Mouse (Mus musculus): ENCODE results near the gene Gjd3. TPM values are rescaled to one million over a fixed set of nuclear protein-coding genes. Genes with fewer than 3 reads are reported as not detected.
A peak's percentile ranks its signal among the peaks of the same experiment; 100 is the strongest.

Gene Gjd3
- polyA plus RNA-seq, 1 experiment from 2014 or later: not detected

DNA sequence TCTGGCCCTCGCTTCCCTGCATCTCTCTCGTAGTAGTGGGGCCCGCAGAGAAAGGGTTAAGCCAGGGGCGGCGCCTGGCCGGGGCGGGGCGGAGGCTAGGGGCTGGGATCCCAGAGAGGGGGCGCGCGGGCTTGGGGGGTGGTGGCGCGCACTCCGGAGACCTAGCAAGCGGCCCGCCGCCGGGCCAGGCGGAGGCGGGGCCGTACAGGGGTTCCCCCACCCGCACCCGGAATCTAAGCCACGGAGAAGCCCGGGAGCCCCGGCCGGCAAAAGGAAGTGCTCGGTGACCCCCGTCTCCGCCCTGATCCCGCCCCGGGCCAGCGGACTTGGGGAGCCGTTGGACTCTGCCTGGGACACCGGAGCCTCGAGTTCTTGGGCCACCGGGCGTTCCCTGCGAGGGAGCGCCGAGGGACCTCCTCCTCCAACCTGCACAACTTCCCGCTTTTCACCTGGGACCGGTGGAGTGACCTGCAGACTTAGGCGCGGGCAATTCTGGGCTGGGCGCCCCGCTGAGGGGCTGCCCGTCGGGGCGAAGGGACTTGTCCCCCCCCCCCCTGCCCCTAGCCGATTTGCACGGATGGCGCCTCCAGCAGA is 22.4 kb downstream of the Gjd3 start:
- Histone ChIP-seq H3K9ac (ENCODE audit: low read depth, low read length) (peak overlapping the region; percentile 53), H3K4me1 (ENCODE audit: control insufficient read depth, low read depth, low read length) (peaks cover 56% of the 10 kb centered on the region), H3K36me3 (ENCODE audit: control insufficient read depth, insufficient read depth) (no peaks in the 10 kb centered on the region), H3K4me3 (ENCODE audit: low read depth, low read length) (peak overlapping the region; percentile 67), H3K4me2 (ENCODE audit: low read depth, low read length) (peak overlapping the region; percentile 99), H3K27me3 (ENCODE audit: control insufficient read depth, insufficient read depth, low read depth, low read length) (peaks cover 56% of the 10 kb centered on the region), H3K27ac (ENCODE audit: low read length) (peak overlapping the region; percentile 78), H3K9me3 (replicated peaks; ENCODE audit: control insufficient read depth, low read length) (no peaks in the 10 kb centered on the region)
- under 1% methylated on average over 46 of the region's 53 CpGs for WGBS (ENCODE audit: insufficient replicate concordance)
- peak; percentile 51 for ATAC-seq (ENCODE audit: low read depth)

DNA sequence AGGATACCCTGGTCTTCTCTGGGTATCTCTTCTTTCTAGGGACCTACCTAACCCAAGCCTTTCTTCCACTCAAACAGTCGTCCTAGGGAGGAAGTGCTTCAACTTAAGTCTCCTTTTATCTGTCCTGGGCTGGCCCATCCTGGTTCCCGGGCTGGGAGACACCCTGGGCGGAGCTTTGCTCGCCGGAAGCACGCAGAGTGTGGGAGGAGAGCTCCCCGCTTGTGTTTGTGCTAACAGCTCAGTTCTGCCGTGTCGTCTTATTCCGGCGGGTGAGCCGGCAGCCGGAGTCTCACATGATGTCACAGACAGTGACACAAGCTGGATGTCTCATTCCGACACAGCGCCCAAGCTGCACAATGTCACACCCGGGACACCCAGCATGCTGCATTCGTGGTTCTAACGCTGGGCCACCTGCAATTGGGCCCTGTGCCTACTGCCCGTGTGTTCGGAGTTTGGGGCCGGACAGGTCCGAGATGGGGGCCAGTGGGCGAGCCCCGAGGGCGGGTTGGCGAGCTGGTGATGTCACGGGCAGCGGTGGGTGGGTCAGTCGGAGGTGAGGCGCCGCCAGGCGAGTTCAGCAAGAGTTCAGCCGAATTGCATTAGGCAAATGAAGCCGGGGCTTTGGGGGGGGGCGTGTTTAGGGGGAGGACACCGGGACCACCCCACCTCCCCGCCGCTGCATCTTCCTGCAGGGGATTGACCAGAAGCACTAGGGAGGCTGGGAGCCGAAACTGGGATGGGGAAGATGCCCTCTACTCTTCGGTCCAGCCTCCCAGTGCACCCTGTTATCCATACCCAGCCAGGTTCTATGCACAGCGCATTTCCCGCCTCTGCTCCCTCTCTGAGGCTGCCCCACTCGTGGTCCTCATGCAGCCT is 23.1 kb downstream of the Gjd3 start:
- ATAC-seq (ENCODE audit: low read depth): peak; percentile 65

DNA sequence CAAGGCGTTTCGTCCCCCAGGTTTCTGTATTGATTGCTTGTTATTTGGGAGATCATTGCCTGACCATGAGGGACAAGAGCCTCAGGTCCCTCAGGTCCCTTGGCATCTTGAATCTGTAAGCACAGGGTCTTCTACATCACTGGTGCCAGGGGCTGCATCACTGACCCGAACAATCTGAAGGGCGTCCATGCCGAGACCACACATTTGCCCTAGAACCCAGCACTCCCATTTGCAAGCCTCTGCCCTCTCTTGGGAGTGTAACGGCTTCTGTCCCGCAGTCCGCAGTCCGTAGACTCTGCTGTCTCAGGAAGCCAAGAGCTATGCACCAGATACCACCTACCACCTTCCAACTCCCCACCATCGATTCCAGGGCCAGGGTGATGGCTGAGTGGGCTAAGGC is 26.5 kb downstream of the Gjd3 start:
- H3K27ac ChIP-seq (ENCODE audit: low read length): no peak overlapping the region
- no peak overlapping the region for H3K4me2 ChIP-seq (ENCODE audit: low read depth, low read length)
- H3K9ac ChIP-seq (ENCODE audit: low read depth, low read length): no peak overlapping the region
- H3K27me3 ChIP-seq (ENCODE audit: control insufficient read depth, insufficient read depth, low read depth, low read length): peaks cover 15% of the 10 kb centered on the region
- H3K4me3 ChIP-seq (ENCODE audit: low read depth, low read length): no peak overlapping the region
- no peak for ATAC-seq (ENCODE audit: low read depth)
- no peaks in the 10 kb centered on the region for H3K36me3 ChIP-seq (ENCODE audit: control insufficient read depth, insufficient read depth)
- WGBS (ENCODE audit: insufficient replicate concordance): 62% methylated on average over 10 of the region's 10 CpGs
- no peaks in the 10 kb centered on the region for H3K9me3 ChIP-seq (replicated peaks; ENCODE audit: control insufficient read depth, low read length)
- H3K4me1 ChIP-seq (ENCODE audit: control insufficient read depth, low read depth, low read length): peaks cover 44% of the 10 kb centered on the region

More for the DNA sequence above, 23.1 kb downstream of the Gjd3 start:
- peak overlapping the region; percentile 99 for H3K4me2 ChIP-seq (ENCODE audit: low read depth, low read length)
- peak overlapping the region; percentile 78 for H3K27ac ChIP-seq (ENCODE audit: low read length)
- peak overlapping the region; percentile 67 for H3K4me3 ChIP-seq (ENCODE audit: low read depth, low read length)
- no peaks in the 10 kb centered on the region for H3K36me3 ChIP-seq (ENCODE audit: control insufficient read depth, insufficient read depth)
- H3K4me1 ChIP-seq (ENCODE audit: control insufficient read depth, low read depth, low read length): peaks cover 56% of the 10 kb centered on the region
- H3K9ac ChIP-seq (ENCODE audit: low read depth, low read length): peak overlapping the region; percentile 53
- WGBS (ENCODE audit: insufficient replicate concordance): 0% methylated on average over 43 of the region's 43 CpGs
- peaks cover 48% of the 10 kb centered on the region for H3K27me3 ChIP-seq (ENCODE audit: control insufficient read depth, insufficient read depth, low read depth, low read length)
- H3K9me3 ChIP-seq (replicated peaks; ENCODE audit: control insufficient read depth, low read length): no peaks in the 10 kb centered on the region

DNA sequence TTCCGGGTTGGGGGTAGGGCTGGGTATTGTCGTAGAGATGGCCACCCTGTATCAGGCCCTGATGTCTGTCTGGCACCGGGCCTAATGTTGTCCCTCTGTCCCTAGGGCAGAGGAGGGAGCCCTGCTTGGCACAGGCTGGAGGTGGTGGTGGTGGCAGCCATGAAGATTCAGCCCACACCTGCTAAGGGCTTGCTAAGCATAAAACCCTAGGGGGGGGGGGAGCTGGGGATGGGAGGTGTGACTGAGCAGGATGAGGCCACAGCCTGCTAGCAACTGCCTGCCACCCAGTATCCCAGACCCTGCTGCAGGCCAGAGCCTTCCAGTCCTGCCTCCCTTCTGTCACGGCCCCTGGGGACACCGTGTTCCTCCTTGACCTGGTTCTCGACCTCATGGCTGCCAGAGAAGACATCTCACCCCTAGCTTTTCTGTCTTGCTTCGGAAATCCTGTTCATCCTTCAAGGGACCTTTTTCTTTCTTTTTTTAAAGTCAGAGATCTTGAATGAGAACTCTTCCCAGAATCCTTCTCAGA is 27.0 kb downstream of the Gjd3 start:
- H3K36me3 ChIP-seq (ENCODE audit: control insufficient read depth, insufficient read depth): no peaks in the 10 kb centered on the region
- no peak overlapping the region for H3K9ac ChIP-seq (ENCODE audit: low read depth, low read length)
- WGBS (ENCODE audit: insufficient replicate concordance): 34% methylated on average over 7 of the region's 7 CpGs
- no peak overlapping the region for H3K4me2 ChIP-seq (ENCODE audit: low read depth, low read length)
- no peaks in the 10 kb centered on the region for H3K9me3 ChIP-seq (replicated peaks; ENCODE audit: control insufficient read depth, low read length)
- no peak overlapping the region for H3K4me3 ChIP-seq (ENCODE audit: low read depth, low read length)
- H3K27ac ChIP-seq (ENCODE audit: low read length): no peak overlapping the region
- ATAC-seq (ENCODE audit: low read depth): no peak
- peaks cover 47% of the 10 kb centered on the region for H3K4me1 ChIP-seq (ENCODE audit: control insufficient read depth, low read depth, low read length)
- H3K27me3 ChIP-seq (ENCODE audit: control insufficient read depth, insufficient read depth, low read depth, low read length): peaks cover 9% of the 10 kb centered on the region

DNA sequence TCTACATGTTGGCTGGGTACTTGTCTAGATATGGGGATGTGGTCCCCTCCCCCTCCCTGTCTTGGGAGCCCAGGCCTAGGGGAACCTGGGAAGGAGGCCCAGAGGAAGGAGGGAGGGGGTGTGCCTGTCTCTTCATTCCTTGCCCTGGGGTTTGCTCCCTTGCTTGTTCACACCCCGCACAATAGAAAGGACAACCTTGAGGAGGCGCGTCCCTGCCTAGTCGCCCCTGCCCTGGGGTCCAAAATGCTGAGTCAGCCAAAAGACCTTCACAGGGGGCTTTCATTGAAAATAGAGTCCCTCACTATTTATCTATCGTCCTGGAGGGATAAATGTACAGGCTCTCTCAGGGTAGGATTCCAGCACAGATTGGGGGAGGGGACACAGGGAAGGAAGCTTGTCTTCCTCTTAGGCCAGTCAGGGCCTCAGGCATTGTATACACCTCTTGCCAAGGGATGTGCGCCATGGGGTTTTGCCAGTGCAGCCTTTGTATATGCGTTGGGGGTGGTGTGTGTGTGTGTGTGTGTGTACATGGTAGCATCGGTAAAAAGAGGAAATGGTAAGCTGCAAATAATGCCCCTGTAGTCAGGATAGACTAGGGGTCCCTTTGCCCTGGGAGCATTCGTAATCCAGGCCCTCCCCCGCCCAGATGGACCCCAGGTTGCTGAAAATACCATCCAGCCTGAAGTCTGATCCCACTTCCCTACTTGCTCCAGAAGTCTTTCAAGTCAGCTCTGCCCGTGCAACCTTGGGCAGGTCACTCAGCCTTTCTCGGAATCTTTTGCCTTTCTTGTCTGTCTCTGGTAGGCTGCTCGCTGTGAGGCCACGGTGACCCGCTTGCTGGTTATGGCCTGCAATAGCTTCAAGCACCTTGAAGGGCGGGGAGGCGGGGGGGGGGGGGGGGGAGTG is 27.8 kb downstream of the Gjd3 start:
- ATAC-seq (ENCODE audit: low read depth): no peak
- Histone ChIP-seq H3K4me2 (ENCODE audit: low read depth, low read length) (no peak overlapping the region), H3K9ac (ENCODE audit: low read depth, low read length) (no peak overlapping the region), H3K4me3 (ENCODE audit: low read depth, low read length) (no peak overlapping the region), H3K4me1 (ENCODE audit: control insufficient read depth, low read depth, low read length) (peaks cover 43% of the 10 kb centered on the region), H3K36me3 (ENCODE audit: control insufficient read depth, insufficient read depth) (no peaks in the 10 kb centered on the region), H3K27me3 (ENCODE audit: control insufficient read depth, insufficient read depth, low read depth, low read length) (peaks cover 2% of the 10 kb centered on the region), H3K9me3 (replicated peaks; ENCODE audit: control insufficient read depth, low read length) (no peaks in the 10 kb centered on the region), H3K27ac (ENCODE audit: low read length) (peak overlapping the region; percentile 26)
- WGBS (ENCODE audit: insufficient replicate concordance): 33% methylated on average over 16 of the region's 17 CpGs

DNA sequence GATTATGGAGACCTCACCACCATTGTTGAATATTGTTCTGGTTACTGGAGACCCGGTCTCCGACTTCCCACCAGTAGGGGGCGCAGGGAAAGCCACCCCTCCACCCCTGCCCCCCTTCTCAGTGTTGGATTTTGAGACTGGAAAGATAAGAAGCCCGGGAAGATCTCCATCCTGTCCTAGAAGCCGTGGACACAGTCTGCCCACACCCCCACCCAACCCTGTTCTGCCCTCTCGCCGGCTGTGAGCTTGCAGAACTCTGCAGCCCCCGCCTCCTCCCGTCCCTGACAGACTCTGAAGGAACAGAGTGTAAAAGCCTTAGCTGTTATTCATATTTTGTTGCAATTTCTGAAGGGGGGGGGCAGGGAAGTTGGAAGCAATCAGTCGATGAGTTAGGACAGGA is 28.4 kb downstream of the Gjd3 start:
- no peaks in the 10 kb centered on the region for H3K27me3 ChIP-seq (ENCODE audit: control insufficient read depth, insufficient read depth, low read depth, low read length)
- H3K4me2 ChIP-seq (ENCODE audit: low read depth, low read length): peak overlapping the region; percentile 30
- no peak overlapping the region for H3K4me3 ChIP-seq (ENCODE audit: low read depth, low read length)
- peak; percentile 14 for ATAC-seq (ENCODE audit: low read depth)
- no peaks in the 10 kb centered on the region for H3K36me3 ChIP-seq (ENCODE audit: control insufficient read depth, insufficient read depth)
- peak overlapping the region; percentile 59; the same call in 1 of the 2 replicates for H3K27ac ChIP-seq (ENCODE audit: low read length)
- peaks cover 44% of the 10 kb centered on the region for H3K4me1 ChIP-seq (ENCODE audit: control insufficient read depth, low read depth, low read length)
- no peak overlapping the region for H3K9ac ChIP-seq (ENCODE audit: low read depth, low read length)
- no peaks in the 10 kb centered on the region for H3K9me3 ChIP-seq (replicated peaks; ENCODE audit: control insufficient read depth, low read length)
- 12% methylated on average over 10 of the region's 10 CpGs for WGBS (ENCODE audit: insufficient replicate concordance)

DNA sequence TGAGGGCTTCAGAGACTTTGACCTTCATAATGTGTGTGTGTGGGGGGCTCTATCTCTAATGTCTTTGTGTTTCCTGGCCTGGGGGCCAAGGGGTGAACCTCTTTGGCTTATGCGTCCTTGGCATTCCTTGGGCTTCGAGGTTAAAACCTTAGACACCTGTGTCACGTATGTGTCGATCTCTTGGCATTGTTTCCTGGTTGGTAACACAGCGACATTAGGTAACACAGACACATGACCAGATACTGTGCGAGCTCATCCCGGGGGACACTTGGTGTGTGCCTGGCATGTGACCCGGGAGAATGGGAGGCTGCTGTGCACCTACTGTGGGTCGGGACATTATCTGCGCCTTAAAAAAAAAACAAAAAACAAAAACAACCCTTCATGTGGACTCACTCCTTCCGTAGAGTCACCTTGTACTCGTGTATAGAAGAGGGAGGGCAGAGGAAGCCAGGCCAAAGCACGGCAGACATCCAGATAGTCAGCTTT is 28.9 kb downstream of the Gjd3 start:
- no peaks in the 10 kb centered on the region for H3K36me3 ChIP-seq (ENCODE audit: control insufficient read depth, insufficient read depth)
- ATAC-seq (ENCODE audit: low read depth): peak; percentile 35
- WGBS (ENCODE audit: insufficient replicate concordance): 24% methylated on average over 13 of the region's 13 CpGs
- H3K4me2 ChIP-seq (ENCODE audit: low read depth, low read length): peak overlapping the region; percentile 30
- H3K9ac ChIP-seq (ENCODE audit: low read depth, low read length): no peak overlapping the region
- no peak overlapping the region for H3K4me3 ChIP-seq (ENCODE audit: low read depth, low read length)
- H3K4me1 ChIP-seq (ENCODE audit: control insufficient read depth, low read depth, low read length): peaks cover 43% of the 10 kb centered on the region
- H3K27ac ChIP-seq (ENCODE audit: low read length): peak overlapping the region; percentile 59
- H3K27me3 ChIP-seq (ENCODE audit: control insufficient read depth, insufficient read depth, low read depth, low read length): no peaks in the 10 kb centered on the region
- no peaks in the 10 kb centered on the region for H3K9me3 ChIP-seq (replicated peaks; ENCODE audit: control insufficient read depth, low read length)

DNA sequence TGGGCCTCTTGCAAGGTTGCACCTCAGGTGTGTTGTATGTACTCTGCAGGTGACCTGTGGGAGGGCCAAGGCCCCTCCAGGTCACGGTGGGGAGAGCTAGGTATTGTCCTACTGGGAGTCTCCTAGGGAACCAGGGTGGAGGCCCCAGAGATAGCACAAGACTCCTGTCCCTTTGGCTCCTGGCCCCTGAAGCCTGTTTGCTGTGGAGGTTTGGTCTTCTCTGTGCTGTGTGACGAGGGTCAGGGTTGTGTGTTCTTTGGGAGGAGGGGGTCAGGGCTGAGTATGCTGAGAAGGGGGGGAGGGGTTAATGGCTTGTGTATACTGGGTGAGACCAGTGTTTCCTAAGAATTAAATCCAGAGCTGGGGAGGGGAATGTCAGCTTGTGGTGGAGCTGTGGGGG is 29.5 kb downstream of the Gjd3 start:
- H3K4me2 ChIP-seq (ENCODE audit: low read depth, low read length): no peak overlapping the region
- H3K36me3 ChIP-seq (ENCODE audit: control insufficient read depth, insufficient read depth): no peaks in the 10 kb centered on the region
- 7% methylated on average over 2 of the region's 2 CpGs for WGBS (ENCODE audit: insufficient replicate concordance)
- H3K9ac ChIP-seq (ENCODE audit: low read depth, low read length): no peak overlapping the region
- peak; percentile 56 for ATAC-seq (ENCODE audit: low read depth)
- no peaks in the 10 kb centered on the region for H3K27me3 ChIP-seq (ENCODE audit: control insufficient read depth, insufficient read depth, low read depth, low read length)
- no peak overlapping the region for H3K4me3 ChIP-seq (ENCODE audit: low read depth, low read length)
- 0 out of 2 replicates have a peak overlapping the region, but pooled peaks have one; percentile 15 for H3K27ac ChIP-seq (ENCODE audit: low read length)
- H3K4me1 ChIP-seq (ENCODE audit: control insufficient read depth, low read depth, low read length): peaks cover 46% of the 10 kb centered on the region
- no peaks in the 10 kb centered on the region for H3K9me3 ChIP-seq (replicated peaks; ENCODE audit: control insufficient read depth, low read length)
